Mouse (Mus musculus) megakaryocyte progenitor cell, adult 5-6 weeks (primary cell): ENCODE measurements around the gene Tat. TPM values are rescaled to one million over a fixed set of nuclear protein-coding genes. Genes with fewer than 3 reads are reported as not detected.
"Not testable (repeated sequence)": the region's sequence is repeated elsewhere in the genome, so short reads cannot be mapped to it uniquely, and the experiment has no call there.

ENCODE experiments used
- ATAC-seq: replicated peaks from 2 replicates; pipeline ENCODE4 v1.8.0; 2016; ENCODE audit warnings: mild to moderate bottlenecking, moderate TSS enrichment, inconsistent platforms; ENCODE audit not compliant: poor library complexity
- total RNA-seq, 2 experiments: library from RNA; stranded (forward) in 1 of 2; stranded (reverse) in 1 of 2; fragments of 157-497, 149-512 nt in 1 of 2; fragments of 200-1000 nt in 1 of 2; gene quantifications; 2 replicates each; pipeline versions ENCODE4 v1.2.3 to v1.2.4; 2015 to 2017

Gene Tat
- total RNA-seq, 2 experiments from 2014 or later = not detected

DNA sequence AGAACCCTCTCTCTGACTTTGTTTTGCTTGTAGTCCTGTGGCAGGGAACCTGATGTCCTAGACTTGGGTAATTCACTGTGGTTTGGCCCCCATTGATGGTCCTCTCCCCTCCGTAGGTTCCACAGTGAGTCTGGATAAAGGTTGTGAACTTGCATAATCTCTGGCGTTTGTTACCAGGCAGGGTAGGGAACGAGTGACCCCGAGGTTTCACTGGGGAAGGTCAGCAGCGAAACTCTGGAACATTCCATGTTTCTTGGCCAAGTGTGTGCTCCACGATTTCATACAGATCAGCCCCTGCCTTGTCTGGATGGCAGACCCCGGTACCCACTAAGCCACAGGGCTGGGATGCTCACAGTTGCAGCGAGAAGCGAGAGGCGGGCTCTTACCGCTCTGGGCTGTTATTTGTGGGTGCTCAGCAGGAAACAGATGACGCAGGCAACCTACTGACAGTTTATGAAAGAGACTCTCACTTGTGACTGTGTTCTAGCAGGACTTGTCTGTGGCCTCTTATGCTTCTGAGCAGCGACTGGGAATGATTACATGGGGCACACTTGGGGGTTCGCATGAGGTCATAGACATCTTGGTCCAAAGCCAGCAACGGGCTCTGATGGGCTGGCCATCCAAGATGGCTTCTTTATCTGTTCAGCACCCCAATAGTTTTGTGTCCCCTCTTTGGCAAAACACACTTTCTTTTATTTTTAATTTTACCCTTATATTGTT is 7.7 kb upstream of the Tat start:
- ATAC-seq = no peak

DNA sequence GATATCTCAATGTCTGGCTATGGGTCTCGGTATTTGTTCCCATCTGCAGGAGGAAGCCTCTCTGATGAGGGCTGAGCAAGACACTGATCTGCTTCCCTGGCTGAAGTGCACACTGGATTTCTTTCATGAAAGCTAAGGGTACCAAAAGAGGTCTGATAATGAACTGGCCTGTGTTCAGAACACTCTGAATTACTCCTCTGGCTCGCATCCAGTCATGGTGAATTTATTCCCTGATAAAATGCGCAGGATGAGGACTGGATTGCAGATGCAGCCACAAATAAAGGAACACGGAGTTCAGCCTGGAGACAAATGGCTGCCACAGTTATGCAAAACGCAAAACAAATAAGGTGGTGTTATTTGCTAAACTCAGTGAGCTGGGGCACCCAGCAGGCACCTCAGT is 6.3 kb upstream of the Tat start:
- no peak for ATAC-seq

DNA sequence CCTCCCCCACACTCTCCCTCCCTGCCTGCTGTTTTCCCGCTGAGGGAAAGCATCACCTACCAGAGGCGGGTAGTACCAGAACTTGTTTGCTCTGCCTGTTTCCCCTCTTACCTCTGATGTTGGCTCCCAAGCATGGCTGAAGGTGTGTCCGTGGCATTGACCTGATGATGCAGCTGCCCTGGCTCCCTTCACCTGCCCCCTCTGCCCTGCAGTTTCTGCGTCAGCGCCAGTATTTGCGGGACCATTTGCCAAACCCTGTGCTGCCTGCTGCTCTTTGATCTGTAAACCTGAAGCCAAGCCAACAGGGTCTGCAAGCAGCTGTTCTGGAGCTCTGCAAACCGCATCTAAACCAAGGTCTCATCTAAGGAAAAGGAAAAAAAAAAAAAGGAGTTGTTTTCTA is 3.9 kb upstream of the Tat start:
- ATAC-seq = no peak

DNA sequence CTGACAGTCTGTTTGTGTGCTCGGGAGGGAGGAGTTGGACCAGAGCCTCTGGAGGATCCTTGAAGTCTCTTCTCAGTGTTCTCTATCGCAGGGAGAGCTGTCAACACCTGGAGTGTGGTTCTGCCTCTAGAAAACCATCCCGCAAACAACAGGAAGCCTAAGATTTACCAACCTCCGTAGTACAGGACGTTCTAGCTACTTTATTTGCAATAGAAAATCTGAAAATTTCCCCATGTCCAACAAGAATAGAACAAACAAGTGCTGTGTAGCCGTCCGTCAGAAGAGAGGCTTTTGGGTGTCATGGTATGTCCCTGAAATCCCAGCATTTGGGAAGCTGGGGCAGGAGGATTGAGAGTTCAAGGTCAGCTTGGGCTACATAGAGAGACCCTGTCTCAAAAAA is 2.5 kb upstream of the Tat start:
- ATAC-seq = no peak

DNA sequence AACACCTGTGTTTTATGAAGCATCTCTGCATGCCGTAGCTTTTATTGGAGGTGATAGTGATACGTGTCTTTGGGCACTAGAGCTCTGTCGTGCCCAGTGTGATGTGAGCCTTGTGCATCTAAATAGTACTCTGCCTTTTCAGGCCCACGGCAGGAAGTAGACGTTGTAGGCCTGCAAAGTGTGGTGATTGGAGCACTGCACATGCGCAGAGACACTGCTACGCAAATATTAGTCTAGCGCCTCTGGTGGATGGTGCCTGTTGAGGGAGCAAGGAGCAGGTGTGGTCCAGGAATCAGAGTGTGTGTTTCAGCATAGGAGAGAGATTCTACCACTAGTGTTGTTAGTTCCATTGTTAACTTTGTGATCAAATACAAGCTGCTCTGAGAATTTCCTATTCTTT is 1.1 kb upstream of the Tat start:
- ATAC-seq = no peak

DNA sequence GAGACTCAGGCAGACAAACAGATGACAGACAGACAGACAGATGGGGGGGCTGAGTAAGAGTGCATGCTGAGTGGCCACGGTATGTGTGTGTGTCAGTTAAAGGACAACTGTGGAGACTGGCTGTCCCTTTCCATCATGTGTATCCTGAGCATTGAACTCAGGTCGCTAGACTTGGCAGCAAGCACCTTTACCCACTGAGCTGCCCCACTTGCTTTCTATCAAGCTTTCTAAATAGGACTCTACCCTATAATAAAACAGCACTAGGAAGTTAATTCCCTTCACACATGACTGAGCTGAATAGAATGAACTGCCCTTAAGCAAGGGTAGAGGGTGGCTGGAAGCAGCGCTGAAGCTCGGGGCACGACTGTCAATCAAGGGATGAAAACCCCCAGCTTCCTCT is 1.9 kb downstream of the Tat start:
- ATAC-seq = no peak

DNA sequence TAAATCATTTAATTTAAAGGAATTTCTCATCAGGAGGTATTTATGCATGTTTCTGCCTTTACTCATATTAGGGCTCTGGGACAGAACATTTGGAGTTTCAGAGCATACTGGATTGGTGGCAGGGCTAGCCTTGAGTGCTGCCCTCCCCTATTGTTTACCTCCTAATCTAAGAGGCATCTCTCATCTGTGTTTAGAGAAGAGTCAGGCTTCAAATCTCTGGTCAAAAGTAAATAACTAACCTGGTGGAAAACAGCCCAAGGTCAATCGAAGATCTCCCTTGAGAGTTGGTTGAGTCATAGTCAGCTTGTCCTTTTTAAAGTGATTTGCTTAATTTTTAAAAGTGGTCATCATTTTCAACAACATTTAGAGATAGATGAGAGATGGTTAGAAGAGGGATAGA is 2.7 kb downstream of the Tat start:
- ATAC-seq = no peak

DNA sequence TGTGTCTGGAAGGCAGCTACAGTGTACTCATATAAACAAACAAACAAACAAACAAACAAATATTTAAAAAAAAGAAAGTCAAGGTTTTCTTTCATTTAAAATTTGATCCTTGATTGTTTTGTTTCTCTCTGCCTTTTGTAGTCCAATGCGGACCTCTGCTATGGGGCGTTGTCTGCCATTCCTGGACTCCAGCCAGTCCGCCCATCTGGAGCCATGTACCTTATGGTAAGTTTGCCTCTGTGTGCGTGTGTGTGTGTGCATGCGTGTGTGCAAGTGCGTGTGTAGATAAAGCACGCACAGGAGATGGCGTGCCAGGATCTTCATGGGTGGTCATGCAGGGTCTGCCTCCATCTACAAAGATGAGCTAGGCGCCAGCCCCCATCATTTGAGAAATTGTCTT is 7.1 kb downstream of the Tat start:
- no peak for ATAC-seq

DNA sequence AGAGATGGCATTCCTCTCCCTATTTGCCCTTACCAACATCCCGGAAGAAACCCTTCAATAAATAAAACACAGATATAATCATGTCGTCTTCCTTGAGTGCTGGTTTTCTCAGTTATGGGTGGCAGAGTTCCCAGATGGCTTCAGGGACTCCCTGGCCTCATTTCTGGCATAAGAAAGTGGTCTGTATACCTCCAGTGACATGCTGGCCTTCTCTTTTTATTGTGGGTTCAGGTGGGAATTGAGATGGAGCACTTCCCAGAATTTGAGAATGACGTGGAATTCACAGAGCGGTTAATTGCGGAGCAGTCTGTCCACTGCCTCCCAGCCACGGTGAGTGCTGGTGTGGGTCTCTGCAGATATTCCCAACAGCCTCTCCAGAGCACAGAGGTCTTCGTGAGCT is 7.8 kb downstream of the Tat start:
- no peak for ATAC-seq

DNA sequence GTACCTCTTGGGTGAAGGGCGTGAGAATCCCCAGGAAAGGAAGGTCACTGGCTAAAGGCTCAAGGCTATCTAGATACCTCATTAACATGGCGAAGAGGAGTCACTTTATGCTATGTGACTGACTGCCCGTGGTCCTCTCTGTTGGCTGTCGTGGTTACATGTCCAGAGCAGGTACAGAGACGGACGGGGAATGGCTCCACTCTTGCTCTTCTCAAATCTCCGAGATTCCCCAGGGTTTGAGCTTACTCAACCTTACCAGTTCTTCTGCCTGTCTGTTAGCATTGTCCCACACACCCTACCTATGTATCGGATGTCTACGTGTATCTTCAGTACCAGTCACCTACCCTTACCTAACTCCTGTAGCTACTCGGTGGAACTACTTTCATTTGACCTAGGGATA is 9.7 kb downstream of the Tat start:
- ATAC-seq = no peak

DNA sequence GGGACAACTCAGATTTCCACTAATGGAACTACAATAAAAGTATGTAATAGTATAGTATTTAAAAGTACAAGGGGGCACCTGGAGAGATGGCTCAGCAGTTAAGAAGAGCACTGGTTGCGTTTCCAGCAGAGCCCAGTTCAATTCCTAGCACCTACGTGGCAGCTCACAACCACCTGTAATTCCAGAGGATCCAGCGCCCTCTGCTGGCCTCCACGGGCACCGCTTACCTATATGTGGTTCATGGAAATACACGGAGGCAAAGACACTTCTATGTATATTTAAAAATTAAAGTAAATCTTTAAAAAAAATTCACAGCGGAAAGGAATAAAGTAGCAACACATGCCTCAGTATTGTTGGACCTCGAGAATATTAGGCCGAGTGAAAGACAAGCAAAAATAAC is 12.7 kb downstream of the Tat start:
- peak; percentile 78 for ATAC-seq

DNA sequence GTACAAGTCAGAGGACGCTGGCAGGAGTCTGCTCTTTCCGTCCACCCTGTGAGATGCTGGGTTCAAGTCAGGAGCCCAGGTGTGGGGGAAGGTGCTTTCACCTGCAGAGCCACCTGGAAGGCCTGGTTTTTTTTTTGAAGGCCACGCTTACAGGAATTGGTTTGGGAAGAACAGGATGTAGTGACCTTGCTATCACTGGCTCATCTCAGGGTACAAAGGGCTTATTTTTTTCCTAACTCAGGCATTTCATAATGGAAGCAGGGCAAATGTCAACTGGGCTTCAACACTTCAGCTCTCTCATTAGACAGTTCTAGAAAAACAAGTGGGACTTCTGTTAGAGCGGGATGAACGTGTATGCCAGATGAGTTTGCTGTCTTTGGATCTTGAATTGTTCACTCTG is 14.1 kb downstream of the Tat start:
- no peak for ATAC-seq

DNA sequence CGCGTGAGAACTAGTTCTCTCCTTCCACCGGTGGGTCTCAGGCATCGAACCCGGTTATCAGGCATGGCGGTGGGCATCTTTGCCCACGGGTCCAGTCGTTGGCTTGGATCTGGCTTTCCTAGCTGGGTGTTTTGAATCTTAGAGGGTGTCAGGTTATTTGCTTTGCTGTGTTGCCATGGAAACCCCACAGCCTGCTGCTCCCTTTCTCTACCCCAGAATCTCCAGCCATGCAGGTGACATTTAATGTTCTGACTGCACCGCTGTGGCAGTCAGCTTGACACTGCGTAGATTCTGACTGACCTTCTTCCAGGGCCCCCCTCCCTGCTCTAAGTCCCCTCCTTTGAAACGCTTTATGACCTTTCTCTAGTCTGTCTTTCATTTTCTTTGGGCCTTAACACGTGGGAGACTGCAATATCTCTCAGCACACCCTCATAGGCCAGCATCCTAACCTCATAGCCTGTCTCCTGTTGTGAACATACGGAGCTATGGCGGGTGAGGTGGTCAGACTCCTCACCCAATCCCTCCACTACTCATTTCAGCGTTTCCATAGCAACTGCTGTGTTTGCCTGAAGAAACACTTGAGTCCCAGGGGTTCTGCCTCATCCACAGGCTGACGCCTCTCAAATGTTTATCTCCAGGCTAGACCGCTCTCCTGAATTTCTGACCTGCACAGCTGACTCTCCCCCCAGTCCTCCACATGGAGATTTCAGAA is 16.2 kb downstream of the Tat start:
- ATAC-seq = no peak

DNA sequence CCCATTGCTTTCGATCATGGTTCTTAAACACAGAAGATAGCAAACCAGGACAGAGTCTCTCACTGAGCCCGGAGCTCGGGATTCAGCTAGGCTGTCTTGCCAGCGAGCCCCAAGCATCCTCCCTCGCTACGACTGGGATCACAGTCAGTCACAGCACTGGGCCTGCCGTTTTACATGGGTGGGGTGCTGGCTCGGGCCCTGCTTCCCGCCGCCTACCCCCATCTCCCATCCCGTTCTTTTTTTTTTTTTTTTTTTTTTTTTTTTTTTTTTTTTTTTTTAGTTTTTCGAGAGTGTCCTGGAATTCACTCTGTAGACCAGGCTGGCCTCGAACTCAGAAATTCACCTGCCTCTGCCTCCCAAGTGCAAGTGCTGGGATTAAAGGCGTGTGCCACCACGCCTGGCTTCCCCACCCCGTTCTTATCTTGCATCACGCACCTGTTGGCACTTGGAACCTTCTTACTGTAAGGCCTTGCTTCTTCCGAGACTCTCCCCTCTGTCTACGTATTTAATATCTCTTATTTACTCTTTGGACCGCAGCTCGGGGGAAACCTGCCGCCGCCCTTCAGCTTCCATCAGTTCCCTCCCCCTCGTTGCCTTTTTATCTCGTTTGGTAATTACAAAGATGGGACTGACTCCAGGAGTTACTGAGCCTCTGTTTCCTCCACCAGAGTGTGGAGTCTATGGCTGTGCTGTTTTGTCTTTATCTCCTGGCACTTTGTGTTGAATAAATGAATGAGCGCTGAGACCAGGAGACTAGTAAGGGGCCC is 18.2 kb downstream of the Tat start:
- ATAC-seq = no peak

DNA sequence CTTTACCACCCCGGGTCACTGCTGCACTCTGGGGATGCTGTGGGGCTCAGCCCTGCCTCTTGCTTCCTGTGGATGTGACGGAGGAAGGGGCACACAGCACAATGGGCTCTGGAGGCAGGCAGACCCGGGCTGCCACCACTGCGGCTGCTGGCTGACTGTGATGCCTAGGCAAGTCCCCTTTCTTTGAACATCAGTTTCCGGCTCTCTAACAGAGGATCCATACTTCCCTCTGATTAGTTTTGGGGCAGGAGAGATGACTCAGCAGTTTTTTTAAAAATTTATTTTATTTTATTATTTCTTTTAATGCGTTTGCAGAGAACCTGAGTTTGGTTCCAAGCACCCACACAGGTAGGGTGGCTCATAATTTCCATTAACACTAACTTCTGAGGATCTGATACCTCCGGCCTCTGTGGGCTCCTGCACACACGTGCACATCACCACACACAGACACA is 18.8 kb downstream of the Tat start:
- ATAC-seq = no peak

DNA sequence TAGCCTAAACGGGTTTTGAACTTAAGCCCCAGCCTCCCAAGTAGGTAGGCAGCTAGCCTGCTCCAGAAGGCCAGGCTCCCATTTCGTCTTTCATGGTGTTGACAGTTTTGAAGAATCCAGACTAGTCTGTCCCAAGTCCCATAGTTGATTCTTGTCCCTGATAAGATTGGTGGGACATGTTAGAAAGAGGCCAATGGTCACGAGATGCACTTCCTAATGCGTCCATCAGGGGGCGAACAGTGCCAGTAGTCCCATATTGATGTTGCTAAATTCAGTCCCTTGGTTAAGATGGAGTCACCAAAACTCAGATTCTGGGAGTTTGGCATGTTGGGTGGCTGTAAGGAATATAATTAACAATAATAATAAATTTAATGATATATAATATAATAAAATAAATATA is 20.6 kb downstream of the Tat start:
- peak; percentile 83 for ATAC-seq

DNA sequence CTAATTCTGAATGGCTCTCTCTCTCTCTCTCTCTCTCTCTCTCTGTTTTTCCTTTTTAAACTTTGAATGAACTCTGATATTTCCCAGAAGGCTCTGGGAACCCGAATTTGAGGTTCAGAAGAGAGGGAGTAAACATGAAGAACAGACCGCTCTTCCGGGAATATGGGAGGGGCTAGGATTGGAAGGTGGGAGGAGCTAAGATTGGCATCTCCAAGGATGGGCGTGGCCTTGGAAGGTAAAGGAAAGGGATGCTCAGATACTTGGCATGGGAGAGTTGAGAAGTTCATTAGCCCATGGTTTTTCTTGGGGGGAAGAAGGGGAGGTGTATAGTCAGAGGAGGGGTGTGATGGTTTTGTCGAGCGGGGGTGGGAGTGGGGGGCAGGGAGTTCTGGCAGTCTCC is 31.8 kb downstream of the Tat start:
- no peak for ATAC-seq

DNA sequence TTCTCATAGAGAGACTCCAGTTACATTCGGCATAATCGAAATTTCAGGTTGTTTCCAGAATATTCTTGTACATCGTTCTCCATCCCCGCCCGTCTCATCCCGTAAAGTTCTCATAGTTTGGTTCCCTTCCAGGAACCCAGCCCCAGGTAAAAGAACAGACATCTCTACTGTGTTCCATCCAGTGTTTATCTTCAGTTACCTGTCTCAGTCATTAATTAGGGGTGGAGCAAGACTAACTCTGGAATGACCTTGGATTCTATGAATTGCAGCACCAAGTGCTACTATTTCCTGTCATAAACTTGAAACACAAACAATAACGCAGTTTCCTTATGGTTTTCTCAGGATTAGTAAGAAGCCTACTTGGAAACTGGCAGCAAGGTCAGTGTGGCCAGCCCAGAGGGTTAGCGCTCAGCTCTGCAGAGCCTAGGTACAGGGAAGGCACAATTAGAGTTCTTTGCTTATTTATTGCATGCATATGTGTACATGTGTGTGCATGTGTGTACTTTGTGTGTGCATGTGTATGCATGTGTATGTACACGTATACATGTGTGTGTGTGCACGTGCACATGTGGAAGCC is 32.6 kb downstream of the Tat start:
- no peak for ATAC-seq

DNA sequence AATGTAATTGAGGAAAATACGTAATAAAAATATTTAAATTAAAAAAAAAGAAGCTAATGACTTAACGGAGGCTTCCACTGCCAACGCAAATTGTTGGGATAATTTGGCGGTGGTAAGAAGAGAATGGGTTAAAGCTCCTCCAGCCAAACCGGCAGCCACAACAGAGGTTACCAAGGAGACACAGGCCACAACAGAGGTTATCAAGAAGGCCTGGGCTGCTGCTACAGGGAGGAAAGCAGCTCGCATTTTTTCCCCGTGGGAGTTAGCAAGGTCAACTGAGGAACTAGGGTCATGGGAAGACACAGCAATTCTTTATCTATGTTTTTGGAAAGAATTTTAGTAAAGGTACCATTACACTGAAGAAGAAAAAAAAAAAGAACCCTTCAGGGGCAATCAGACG is 43.5 kb downstream of the Tat start:
- ATAC-seq = not testable (repeated sequence)

DNA sequence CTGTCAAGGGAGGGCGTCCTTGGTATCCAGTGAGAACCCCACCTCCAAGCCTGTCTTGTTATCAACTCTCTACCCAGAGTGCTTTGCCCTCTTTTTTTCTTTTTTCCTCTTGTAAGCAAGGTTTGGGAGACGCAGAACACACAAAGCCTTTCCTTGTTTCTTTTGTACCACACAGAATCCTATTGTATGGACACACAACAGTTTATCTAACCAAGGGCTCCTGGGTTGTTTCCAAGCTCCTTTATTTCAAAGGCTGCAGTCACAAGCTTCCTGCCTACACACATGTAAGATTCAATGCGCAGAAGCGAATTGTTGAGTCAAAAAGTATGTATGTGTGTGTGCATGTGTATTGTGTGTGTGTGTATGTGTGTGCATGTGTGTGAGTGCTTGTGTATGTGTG is 44.1 kb downstream of the Tat start:
- ATAC-seq = no peak

DNA sequence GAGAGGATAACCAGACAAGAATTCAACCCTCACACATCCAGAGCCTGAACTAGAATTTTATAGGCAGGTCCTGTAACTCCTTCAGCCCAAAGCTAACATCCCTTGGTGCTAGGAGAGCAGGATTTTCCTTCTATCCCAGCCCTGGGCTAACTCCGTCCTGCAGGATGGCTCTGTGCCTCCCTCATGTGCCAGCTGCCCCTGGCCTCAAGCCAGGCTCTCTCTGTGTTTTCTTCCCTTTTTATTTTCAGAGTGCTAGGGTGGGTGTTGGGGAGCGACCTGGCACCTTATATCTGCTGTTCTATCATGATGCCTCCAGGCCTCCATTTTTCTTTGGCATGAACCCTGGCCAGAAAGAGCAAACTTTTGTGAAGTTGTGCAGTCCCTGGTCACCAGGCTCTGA is 45.9 kb downstream of the Tat start:
- ATAC-seq = no peak

DNA sequence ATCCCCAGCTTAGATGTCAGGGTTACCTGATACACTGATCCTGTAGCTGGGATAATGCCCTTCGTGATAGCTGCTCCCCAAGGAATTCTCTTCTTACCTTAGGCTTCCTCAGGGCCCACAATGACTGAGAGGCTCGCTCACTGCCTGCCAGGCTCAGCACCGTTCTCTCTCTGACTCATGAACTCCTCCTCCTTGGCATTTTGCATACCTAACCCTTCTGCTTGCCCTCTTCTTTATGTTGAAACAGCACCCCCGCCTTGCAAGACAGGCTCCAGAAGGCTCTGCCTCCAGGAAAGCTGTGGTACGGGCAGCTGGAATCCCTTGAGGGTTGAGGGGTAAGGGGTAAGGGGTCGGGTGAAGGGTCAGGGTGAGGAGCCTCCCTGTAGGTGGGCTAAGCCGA is 49.0 kb downstream of the Tat start:
- ATAC-seq = no peak
